Mouse (Mus musculus) activated CD4-positive, CD25-positive, alpha-beta regulatory T cell (primary cell): ENCODE data around the gene Chad. TPM values are rescaled to one million over a fixed set of nuclear protein-coding genes. Genes with fewer than 3 reads are reported as not detected.

Experiments used
- polyA plus RNA-seq, 2 experiments: library from polyadenylated mRNA; unstranded; fragments of 100-300 nt; shearing (Covaris generic); gene quantifications; one replicate each; pipeline ENCODE4 v1.2.1; 2017

Gene Chad
- polyA plus RNA-seq: under 1 TPM; 0.13 to 0.50 TPM

DNA sequence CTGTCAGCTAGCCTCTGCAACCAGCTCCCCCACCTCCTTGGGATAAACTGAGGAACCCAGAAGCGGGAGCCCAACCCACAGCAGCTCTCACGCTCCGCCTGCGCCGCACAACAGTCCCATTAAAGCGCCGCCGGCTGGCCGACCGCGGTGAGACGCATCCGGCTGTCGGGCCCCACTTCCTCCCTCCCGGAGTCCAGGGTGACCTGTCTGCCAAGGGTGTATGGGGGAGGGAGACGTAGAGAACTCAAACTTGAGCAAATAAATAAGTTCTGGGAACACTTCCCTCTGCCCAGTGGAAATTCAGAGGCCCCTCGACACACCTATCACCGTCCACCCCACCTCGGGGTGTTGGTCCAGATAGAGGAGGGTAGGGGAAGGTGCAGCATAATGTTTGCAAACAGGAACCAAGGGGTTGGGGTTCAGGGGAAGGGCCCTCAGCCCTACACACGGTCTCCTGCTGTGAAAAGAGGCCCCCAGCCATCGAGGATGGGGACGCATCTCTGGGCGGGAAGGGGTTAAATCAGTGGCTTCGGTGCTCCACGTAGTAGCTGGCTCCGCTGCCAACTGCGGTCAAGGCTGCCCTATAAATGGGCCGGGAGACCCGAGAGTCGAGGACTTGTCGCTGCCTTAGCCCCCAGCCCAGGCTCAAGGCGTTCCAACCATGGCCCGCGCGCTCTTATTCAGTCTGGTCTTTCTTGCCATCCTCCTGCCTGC lies at the start of gene Chad:
Gene Chad (plus strand): TSS at position 611 of the 714 bp plus-strand sequence.

DNA sequence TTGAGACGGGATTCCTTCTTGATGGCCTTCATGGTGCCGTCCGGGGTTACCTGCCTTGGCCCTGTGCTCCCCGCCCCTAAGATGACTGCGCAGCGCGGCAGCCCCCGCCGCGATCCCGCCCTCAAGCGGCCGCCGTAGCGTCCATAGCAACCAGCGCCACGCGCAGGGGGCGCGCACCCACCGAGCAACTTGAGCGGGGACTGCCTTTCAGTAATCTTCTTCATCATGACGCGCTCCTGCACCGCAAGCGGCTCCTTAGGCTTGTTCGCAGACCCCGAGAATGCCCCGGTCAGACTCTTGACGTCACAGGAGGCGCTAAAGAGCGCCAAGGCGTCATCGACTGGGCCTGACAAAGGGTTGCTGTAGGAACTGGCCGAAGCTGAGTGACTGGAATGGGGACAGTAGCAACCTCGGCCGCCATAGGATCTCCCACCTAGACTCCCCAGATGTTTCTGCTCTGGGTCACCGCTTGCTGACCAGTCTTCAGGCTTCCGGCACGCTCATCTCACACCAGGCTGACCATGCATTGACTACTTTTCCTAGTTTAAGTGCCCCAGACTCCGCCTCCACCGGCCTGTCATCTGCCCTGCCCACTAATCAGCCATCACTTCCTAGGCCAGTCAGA lies 43.5 kb upstream of the Chad start, which contains the start of gene Mycbpap:
Gene Mycbpap (minus strand): TSS at position 524 of the 625 bp plus-strand sequence.

DNA sequence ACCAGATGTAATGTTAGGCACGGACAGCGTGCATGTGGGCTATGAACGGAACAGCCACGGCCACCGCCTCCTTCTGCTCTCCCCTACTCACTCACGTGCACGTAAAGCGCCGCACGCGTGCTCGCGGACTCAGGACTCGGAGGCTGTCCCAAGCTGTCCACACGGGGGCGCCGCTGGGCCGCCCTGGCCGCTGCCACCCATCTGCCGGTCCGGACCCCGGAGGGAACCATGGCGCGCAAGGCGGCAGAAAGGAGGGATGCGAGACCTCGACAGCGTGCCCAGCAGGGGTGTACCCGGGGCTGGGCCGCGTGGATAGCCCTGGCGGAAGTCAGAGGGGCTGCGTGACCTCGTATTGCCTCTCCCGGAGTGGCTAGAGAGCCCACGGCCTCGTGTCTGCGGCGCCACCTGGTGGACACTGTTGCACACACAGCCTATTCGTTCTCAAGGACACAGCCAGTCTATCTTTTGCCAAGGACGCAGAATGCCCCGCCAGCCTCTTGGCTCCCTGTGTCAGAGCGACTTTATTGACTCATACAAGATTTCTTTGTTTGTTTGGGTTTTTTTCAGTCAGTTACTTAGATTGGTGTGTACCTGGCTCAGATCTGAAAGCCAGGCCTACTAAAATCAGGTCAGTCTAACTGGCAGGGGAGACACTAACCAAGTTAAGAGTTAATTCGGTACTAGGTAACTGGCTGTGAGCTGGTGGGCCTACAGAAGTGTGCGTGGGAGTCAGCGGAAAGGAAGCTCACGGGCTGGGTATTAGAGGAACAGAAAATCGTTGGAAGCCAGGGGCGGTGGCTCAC lies 15.8 kb upstream of the Chad start, which contains the start of gene Rsad1:
Gene Rsad1 (minus strand): TSS at position 368 of the 803 bp plus-strand sequence.

DNA sequence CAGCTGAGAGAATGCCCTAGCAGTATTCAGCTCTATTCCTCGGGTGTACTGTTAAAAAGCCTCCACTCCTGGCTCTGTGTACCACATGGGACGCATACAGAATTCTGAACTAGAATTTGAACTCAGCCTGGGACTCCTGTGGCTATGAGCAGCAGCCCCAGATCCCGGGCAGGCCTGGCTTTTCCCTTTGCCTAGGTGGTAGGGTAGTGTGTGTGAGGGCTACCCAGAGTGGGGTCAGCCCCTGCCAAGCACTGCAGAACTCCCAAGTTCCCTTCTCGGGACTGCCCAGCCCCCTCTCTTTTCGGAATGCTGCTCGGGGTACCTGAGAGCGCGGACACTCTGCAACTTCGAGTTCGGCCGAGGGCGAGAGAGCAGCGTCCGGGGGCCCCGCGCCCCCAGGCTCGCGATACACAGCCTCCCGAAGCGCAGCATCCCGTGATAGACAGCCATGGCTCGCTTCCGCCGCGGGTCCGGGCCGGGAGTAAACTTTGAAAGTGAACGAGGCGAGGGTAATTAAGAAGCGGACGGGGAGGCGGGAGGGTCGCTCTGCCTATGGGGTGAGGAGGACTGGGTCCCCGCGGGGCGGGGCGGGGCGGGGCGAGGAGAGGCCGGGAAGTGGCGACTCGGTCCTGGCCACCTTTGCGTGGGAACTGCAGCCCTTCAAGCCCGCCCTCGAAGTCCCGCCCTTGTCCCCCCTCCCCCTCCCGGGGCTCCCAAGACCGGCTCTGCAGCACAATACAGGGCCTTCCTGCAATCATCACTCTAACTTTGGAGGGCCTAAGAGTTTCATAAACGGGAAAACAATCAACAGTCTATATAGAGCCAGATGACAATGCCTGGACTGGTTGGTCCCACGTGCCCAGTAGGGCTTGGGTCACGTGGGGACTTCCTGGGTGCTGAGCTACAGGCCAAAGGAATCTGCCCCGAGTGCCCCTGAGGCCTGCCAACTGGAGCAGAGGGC lies 36.8 kb downstream of the Chad start, which contains the start of gene Acsf2:
Gene Acsf2 (minus strand): TSS at position 551 of the 961 bp plus-strand sequence.

Other genes with a start within 250 kb of the Chad start
- gene Luc7l3, start 243.1 kb upstream of the Chad start, polyA plus RNA-seq: 100 to 1,000 TPM in 1 of 2 experiments, 10 to 100 TPM in 1; 87.4 to 111 TPM
- 10 to 100 TPM; 40.4 to 51.2 TPM for gene Ankrd40, start 237.0 kb upstream of the Chad start, polyA plus RNA-seq
- 1 to 10 TPM; 1.2 to 4.6 TPM for gene Abcc3, start 172.1 kb upstream of the Chad start, polyA plus RNA-seq
- under 1 TPM; 0.15 to 0.72 TPM for gene Cacna1g, start 90.8 kb upstream of the Chad start, polyA plus RNA-seq
- gene Spata20, start 78.9 kb upstream of the Chad start, polyA plus RNA-seq: not detected
- not detected for gene Epn3, start 65.1 kb upstream of the Chad start, polyA plus RNA-seq
- not detected for gene Mycbpap, start 43.3 kb upstream of the Chad start, polyA plus RNA-seq
- gene Rsad1, start 15.8 kb upstream of the Chad start, polyA plus RNA-seq: 1 to 10 TPM; 1.7 TPM
- 1 to 10 TPM; 4.9 to 8.5 TPM for gene Acsf2, start 36.8 kb downstream of the Chad start, polyA plus RNA-seq
- gene Lrrc59, start 64.7 kb downstream of the Chad start, polyA plus RNA-seq: 10 to 100 TPM; 65.7 to 80.1 TPM
- 100 to 1,000 TPM in 1 of 2 experiments, 10 to 100 TPM in 1; 74.4 to 106 TPM for gene Mrpl27, start 88.7 kb downstream of the Chad start, polyA plus RNA-seq
- 1 to 10 TPM; 2.1 to 3.9 TPM for gene Eme1, start 88.9 kb downstream of the Chad start, polyA plus RNA-seq
- gene Xylt2, start 112.5 kb downstream of the Chad start, polyA plus RNA-seq: 10 to 100 TPM; 31.9 to 37.5 TPM
- under 1 TPM in 1 of 2 experiments, not detected in 1; 0.17 TPM for gene Gm11541, start 139.5 kb downstream of the Chad start, polyA plus RNA-seq
- gene Cdc34b, start 176.7 kb downstream of the Chad start, polyA plus RNA-seq: under 1 TPM in 1 of 2 experiments, not detected in 1; 0.23 TPM
- under 1 TPM in 1 of 2 experiments, not detected in 1; 0.33 TPM for gene Tmem92, start 217.7 kb downstream of the Chad start, polyA plus RNA-seq